Comparison of ENCODE assay signal across 9 mouse cellular contexts in the genomic region with DNA sequence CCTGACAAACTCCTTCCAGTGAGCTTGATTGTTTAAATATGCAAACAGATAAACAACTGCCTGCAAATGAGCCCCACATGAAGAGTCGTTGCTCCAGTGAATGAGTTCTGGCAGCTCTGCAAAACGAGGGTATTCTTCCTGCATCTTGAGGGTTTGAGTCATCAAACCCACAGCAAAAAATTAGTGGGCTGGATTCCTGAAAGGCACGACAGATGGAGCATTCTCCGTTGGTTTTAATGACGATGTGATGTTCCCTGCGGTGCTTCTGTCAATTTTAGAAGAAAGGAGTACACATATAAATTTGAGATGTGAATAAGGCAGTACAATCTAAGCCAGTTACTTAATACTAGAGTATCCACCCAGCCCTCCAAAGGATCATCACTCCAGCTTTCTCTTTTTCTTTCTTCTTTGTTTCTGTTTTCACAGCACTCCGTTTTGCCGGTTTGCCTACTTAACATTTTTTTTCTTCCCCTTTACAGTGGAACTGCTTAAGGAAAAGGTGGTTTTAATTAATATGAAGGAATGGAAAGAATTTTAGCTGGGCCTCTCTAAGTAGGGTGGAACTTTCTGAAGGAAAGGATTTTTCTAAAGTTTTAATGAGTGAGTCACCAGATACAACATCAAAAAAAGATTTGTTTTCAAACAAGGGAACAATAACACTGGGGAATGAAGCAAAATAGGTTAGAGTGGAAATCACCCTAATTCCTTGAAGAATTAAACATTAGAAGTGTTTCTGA. TPM values are rescaled to one million over a fixed set of nuclear protein-coding genes. Genes with fewer than 3 reads are reported as not detected.
DNase-seq lines count a peak whose midpoint lies in the region; ATAC-seq and TF ChIP-seq lines count a peak whose summit lies in the region.
"Had no signal": no experiment of that assay in that cellular context is flagged by ENCODE, and none has a peak within 500 bp of the region (broad histone marks: within the 10 kb centered on the region; RNA-seq: fewer than 3 reads in every experiment).

No protein-coding gene starts in this region.

- peaks cover 2% of the 10 kb centered on the region for H3K4me1 ChIP-seq in testis, adult 2 months (ENCODE audit: control insufficient read depth, insufficient read depth, low read length)
- H3K4me1 ChIP-seq in embryonic fibroblast, embryonic 13.5 days (ENCODE audit: control insufficient read depth, insufficient read depth, low read length), result peaks cover 2% of the 10 kb centered on the region; the same call in 1 of the 2 replicates
- no peaks in the 10 kb centered on the region for H3K4me1 ChIP-seq in midbrain, postnatal 0 days (ENCODE audit: insufficient read depth, low read length)

- TF ChIP-seq CTCF in testis, adult 2 months (IDR thresholded peaks at IDR 0.05; ENCODE audit: control insufficient read depth, insufficient read depth, insufficient replicate concordance, low read depth, low read length), result no peak
- no peak for TF ChIP-seq CTCF in embryonic fibroblast, embryonic 13.5 days (IDR thresholded peaks at IDR 0.05; ENCODE audit: borderline replicate concordance, insufficient read depth, low read length)
- TF ChIP-seq CTCF in midbrain, postnatal 0 days (IDR thresholded peaks at IDR 0.05), result no peak

- WGBS in midbrain, postnatal 0 days, result 9% methylated on average over 8 of the region's 8 CpGs

- no peaks in the 10 kb centered on the region for H3K27me3 ChIP-seq in testis, adult 2 months (ENCODE audit: control insufficient read depth, insufficient read depth, low read length)
- H3K27me3 ChIP-seq in midbrain, postnatal 0 days (ENCODE audit: insufficient read depth, low read length), result no peaks in the 10 kb centered on the region

- no peak overlapping the region for H3K9ac ChIP-seq in midbrain, postnatal 0 days (replicated peaks; ENCODE audit: low read length, poor library complexity, severe bottlenecking)

- H3K9me3 ChIP-seq in midbrain, postnatal 0 days (ENCODE audit: low read length), result no peaks in the 10 kb centered on the region

- no peaks in the 10 kb centered on the region for H3K36me3 ChIP-seq in testis, adult 2 months (ENCODE audit: control insufficient read depth, insufficient read depth, low read length)
- H3K36me3 ChIP-seq in midbrain, postnatal 0 days (ENCODE audit: insufficient read depth, low read length), result no peaks in the 10 kb centered on the region

- no peak for DNase-seq in testis, postnatal 10 days (ENCODE audit: low spot score)
- DNase-seq in layer of hippocampus, adult 9-10 months (ENCODE audit: low spot score), result peak; percentile 53
- peak; percentile 66 for DNase-seq in midbrain, postnatal 0 days (ENCODE audit: low spot score)
- no peak for DNase-seq in liver
- DNase-seq in adrenal gland, postnatal 36 days, result no peak
- no peak for DNase-seq in adipocyte (ENCODE audit: low spot score)

- H3K4me3 ChIP-seq in testis, adult 2 months (ENCODE audit: control insufficient read depth, low read depth, low read length), result no peak overlapping the region; the same call in 1 of the 2 replicates
- H3K4me3 ChIP-seq in embryonic fibroblast, embryonic 13.5 days (ENCODE audit: insufficient read depth, low read length), result peak overlapping the region; percentile 10
- H3K4me3 ChIP-seq in midbrain, postnatal 0 days (ENCODE audit: low read depth, low read length), result no peak overlapping the region

- H3K27ac ChIP-seq in testis, adult 2 months (ENCODE audit: control insufficient read depth, insufficient read depth, low read depth, low read length), result peak overlapping the region; percentile 27; the same call in 1 of the 2 replicates
- peak overlapping the region; percentile 99 for H3K27ac ChIP-seq in embryonic fibroblast, embryonic 13.5 days (ENCODE audit: insufficient read depth, low read length)
- no peak overlapping the region for H3K27ac ChIP-seq in midbrain, postnatal 0 days (ENCODE audit: low read depth, low read length)

- peak overlapping the region; percentile 76; the same call in 1 of the 2 replicates for H3K4me2 ChIP-seq in midbrain, postnatal 0 days (ENCODE audit: low read depth, low read length, poor library complexity, severe bottlenecking)

- ATAC-seq in midbrain, postnatal 0 days (ENCODE audit: low FRiP score), result no peak

- no peak for TF ChIP-seq POLR2A in testis, adult 2 months (IDR thresholded peaks at IDR 0.05; ENCODE audit: control insufficient read depth, low read depth, low read length)
- TF ChIP-seq POLR2A in embryonic fibroblast, embryonic 13.5 days (IDR thresholded peaks at IDR 0.05; ENCODE audit: low read depth, low read length), result peak; percentile 37; the same call in 1 of the 2 replicates

RNA-seq across cellular contexts. Expression of a gene that starts 1.1 kb away (rescaled TPM):
- 1.8 TPM in 2 replicates for polyA plus RNA-seq in testis, adult 2 months (2012; rRNA removed)
- 9.2 and 10.4 TPM in 2 replicates for polyA plus RNA-seq in embryonic fibroblast, embryonic 13.5 days (2011; ENCODE audit: insufficient read length, low read depth, missing spikeins)
- total RNA-seq in midbrain, postnatal 0 days (2014; rRNA removed), result 0.85 and 2.9 TPM in 2 replicates
- 0.20 and 1.1 TPM in 2 replicates for polyA plus RNA-seq in midbrain, postnatal 0 days (2015; fragmentation: Nextera tagmentation; extraction: Ambion mirVana)
- total RNA-seq in adrenal gland, postnatal 36 days (2021), result 1 to 10 TPM; 2.3 to 3.0 TPM
- total RNA-seq: neutrophil, adult 5-6 weeks had no signal

Comparison
In these comparisons a context has a peak if more than half of its experiments do, and no peak if none do; other contexts are left out.
1. DNase-seq: peak in layer of hippocampus, adult 9-10 months (single experiment) and midbrain, postnatal 0 days (single experiment); none in testis, postnatal 10 days (single experiment), liver (single experiment), adrenal gland, postnatal 36 days (0 of 2) and adipocyte (single experiment).